Mouse (Mus musculus): ENCODE measurements around the gene Aoc3.
A peak's percentile ranks its signal among the peaks of the same experiment; 100 is the strongest.
"Not testable (repeated sequence)": the region's sequence is repeated elsewhere in the genome, so short reads cannot be mapped to it uniquely, and the experiment has no call there.

Gene Aoc3

DNA sequence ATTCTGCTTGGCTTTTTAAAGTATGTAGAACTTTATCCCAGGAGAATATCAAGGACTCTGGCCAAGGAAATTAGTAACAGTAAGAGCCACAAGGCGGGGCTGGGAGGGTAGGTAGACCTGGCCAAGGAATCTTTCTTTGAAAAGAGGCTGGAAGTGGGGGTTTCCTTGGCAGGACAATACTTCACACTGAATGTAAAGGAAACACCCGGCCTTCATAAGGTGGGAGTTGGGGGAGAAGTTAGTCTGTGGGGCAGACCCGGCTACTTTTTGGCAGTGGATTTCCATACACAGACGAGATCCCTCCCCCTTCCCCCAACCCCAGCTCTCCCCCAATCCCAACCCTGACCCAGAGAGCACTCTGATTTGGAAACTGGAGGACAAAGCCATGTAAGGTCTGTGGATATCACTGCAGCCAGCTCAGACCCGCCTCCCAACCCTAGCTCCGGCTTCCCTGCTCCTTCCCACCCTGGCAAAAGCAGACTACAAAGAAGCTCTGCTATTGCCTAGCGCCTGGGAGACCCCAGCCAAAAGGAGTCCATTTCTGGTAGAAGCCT, at the start of gene Aoc3:
TSS of gene Aoc3 (plus strand) at position 235 of the 554 bp plus-strand sequence.
- DNase-seq, result no peak

DNA sequence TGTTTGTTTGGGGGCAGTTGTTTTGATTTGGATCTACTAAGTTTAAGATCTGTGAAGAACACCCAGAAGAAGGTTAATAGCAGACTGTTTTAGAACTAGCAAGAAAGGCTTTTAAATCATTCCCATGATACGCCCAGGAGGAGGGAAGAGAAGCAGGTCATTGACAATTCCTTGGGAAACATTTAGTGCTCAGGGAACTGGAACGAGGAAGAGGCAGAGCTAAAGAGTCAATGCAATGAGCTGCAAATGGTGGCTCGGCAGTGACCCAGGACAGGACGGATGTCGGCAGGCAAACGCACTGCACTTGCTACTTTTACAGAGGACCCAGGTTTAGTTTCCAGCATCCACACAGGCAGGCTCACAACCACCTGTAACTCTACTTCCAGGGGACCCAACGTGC, 49.6 kb upstream of the Aoc3 start:
- no peak for DNase-seq

DNA sequence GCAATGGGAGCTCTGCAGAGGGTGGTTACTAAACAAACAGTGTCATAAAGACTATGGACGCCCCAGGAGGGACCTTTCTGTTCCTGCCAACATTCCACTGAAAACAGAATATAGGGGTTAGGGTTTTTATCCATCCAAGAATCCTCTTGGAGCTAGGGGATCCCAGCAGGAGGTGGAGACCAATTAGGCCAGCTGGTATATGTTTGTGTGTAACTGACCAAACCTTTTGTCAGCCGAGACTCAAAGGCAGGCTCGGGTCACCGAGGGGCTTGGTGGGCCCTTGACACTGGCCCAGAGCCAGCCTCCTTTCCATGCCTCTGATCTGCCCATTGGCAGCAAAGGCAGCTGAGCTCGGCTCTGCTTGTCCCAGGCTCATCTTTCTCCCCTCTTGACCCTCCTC, 47.5 kb upstream of the Aoc3 start:
- no peak for DNase-seq

DNA sequence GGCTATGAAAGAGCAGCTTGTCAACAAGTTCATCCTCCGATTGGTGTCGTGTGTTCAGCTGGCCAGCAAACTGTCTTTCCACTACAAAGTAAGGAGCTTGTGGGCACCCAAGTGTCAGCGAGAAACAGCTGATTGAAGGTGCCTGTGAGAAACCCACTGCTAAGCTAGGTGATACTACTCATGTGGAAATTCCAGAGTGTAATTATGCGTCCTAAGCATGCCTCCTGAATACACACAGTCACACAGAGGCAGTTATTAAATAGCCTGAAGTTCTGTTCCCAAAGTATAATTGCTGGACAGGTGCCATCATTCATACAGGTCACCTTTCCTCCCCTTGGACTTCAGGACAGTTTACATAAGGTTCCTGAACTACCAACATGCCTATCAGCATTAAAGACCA, 46.6 kb upstream of the Aoc3 start:
- DNase-seq, result no peak

DNA sequence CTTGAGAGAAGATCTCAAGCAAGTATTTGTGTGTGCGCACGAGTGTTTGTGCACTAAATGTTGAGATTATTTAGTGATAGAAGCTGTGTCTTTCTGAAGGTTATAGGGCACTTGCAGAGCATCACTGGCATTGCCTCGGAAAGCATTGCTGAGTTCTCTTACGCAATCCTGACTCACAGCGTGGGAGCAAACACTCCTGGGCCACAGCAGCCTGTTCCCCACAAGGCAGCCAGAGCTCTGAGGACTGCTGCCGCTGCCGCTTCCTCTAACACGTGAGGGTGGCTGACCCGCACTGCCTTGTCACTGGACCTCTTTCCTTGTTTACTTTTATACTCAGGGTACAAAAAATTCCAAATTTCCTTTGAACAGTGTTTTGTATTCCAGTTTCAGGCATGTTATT, 43.1 kb upstream of the Aoc3 start:
- no peak for DNase-seq

GRCm38 (mm10) chr11:101291231-101291630, 39.2 kb upstream of the Aoc3 start:
- no peak for DNase-seq

DNA sequence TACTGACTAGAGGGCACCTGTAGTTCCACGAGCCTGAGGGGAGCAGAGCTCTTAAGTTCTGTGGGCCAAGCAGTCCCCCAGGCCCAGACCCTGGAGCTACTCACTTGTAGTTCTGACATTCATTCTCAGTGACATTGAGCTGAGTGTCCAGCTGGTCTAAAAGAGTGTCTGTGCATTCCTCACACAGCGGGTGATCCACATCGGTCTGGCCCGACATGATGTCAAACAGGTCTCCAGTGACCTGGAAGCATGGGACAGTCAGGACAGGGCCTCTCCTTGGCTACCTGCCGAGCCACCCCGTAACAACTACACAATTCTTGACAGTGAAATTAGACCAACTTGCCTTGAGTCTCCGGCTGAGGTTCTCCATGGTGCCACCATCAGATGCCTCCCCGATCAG, 35.2 kb upstream of the Aoc3 start:
- no peak for DNase-seq

DNA sequence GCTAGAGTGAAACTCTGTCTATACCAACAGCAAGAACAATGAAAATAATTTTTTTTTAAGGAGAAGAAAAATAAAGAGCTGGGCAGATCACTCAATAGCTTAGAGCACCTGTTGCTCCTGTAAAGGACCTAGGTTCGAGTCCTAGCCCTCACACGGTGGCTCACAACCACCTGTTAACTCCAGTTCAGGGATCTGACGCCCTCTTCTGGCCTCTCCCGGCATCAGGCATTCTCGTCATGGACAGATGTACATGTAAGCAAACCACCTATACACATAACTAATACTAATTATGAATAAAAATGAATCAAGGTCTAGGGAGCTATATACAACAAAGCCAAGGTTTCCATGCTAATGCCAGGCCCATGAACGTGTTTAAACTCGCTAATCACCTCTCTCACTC, 29.5 kb upstream of the Aoc3 start:
- no peak for DNase-seq

GRCm38 (mm10) chr11:101301299-101302003, 29.0 kb upstream of the Aoc3 start:
- no peak for DNase-seq

- peak; percentile 98 to 99 for DNase-seq
Measured at GRCm38 (mm10) chr11:101302004-101302798, 28.2 kb upstream of the Aoc3 start, which contains the start of gene Becn1. TSS of gene Becn1 (minus strand) at chr11:101302286.

DNA sequence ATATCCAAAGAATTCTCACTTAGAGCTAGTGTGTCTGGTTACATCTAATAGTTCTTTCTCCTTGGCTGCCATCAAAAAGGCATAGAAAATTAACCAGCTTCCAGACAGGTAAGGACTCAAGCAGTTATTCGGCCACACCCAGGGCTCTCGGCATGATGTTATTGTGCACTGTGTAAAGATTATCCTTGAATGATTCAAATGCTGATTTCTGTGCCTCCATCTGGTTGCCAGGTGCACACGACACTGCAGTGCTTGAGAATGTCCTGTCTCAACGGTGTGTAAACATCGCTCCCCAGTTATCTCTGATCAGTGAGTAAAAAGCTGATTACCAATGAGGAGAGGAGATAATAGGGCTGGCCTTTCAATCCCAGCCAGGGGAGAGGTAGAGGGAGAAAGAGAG, 22.7 kb upstream of the Aoc3 start:
- no peak for DNase-seq

GRCm38 (mm10) chr11:101311083-101311482, 19.3 kb upstream of the Aoc3 start:
- no peak for DNase-seq

GRCm38 (mm10) chr11:101312150-101312549, 18.3 kb upstream of the Aoc3 start:
- no peak for DNase-seq

DNA sequence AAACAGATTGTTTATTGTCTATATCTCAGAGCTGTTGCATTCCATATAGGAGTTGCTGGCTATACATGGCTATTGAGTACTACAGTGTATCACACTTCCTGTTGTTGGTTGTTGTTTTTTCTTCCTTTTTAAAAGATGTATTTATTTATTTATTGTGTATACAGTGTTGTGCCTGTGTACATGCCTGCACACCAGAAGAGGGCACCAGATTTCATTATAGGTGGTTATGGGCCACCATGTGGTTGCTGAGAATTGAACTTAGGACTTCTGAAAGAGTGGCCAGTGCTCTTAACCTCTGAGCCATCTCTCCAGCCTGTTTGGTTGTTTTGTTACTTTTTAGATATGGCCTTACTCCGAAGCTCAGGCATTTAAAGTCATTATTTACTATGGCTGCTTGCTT, 15.8 kb upstream of the Aoc3 start:
- DNase-seq, result no peak

DNA sequence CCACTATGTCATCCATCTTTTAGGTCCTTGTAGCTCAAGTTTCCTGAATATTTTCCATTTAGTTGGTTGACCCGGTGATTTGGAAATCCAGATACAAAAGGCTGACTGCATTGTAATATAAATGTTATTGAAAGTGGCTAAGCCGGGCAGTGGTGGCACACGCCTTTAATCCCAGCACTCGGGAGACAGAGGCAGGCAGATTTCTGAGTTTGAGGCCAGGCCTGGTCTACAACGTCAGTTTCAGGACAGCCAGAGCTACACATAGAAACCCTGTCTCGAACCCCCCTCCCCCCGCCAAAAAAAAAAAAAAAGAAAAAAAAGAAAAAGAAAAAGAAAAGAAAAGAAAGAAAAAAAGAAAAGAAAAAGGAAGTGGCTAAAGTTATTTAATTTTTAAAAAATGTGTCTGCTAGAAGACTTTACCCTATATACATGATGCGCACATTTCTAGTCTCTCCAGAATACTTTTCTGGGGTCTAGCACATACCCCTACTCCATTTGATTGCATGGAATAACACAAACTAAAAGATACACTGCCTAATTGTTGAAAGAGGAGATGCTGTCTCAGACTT, 15.2 kb upstream of the Aoc3 start:
- DNase-seq, result no peak

DNA sequence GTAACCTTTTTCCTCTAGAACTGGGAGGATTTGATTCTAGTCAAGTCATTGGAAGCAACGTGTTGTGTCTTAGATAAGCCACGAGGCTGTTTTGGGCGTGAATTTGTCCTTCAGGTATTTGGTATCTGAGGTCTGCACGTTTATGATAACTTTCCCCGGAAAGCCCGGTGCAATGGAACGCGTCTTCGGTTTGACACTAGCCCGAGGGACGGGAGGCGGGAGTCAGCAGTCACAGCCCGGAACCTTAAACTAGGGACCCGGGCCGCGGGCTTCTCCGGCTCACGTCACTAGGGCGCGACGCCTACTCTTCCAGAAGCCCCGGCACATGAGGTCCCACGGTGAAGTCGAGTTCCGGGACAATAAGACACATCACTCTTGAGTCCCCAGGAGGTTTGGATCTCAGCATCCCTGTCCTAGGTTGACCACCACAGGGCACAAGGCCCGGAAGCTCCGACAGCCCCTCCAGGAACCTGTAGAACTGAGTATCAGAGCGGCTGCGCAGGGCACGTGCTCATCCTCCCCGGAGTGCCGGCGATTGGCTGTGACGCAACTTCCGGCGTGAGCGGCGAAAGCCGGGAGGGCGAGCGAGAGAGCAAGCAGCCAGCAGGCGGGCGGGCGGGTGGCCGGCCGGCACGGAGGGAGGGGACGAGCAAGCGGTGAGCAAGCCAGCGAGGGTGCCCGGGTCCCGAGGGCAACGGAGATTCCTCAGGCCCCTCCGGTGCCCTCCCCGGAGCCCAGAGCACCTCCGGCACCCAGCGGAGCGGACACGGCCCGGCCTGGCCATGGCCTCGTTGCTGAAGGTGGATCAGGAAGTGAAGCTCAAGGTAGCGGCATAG, 14.5 kb upstream of the Aoc3 start, which contains the start of gene Psme3:
TSS of gene Psme3 (plus strand) at position 549 of the 836 bp plus-strand sequence.
- DNase-seq, result peak; percentile 92 to 96

DNA sequence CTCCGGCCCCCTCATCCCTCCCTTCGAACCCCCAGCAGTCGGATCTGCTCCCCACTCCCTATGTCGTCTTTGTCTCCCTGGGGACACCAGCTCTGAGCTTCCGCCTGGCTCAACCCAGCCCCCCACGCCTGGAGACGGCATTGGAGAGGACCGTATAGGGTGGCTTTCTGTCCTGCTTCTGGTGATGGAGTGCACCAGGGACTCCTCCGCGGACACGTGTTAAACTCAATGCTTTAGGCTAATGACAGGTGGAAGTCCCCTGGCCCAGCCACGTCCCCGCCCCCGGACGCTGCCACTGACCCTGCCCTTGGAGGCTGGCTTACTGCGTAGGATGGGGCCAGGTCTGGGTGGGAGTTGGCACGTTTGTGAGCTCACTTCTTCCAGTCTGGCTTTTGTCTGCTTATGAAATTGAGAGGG, 13.9 kb upstream of the Aoc3 start:
- peak in 1 of 2 experiments; percentile 16 for DNase-seq

GRCm38 (mm10) chr11:101323609-101324008, 6.8 kb upstream of the Aoc3 start:
- peak; percentile 65 to 69 for DNase-seq

GRCm38 (mm10) chr11:101324763-101325162, 5.6 kb upstream of the Aoc3 start, which contains the start of gene Aoc2:
TSS of gene Aoc2 (plus strand) at chr11:101325063.
- no peak for DNase-seq

- DNase-seq, result not testable (repeated sequence)
Measured at GRCm38 (mm10) chr11:101325201-101325600, 5.2 kb upstream of the Aoc3 start.

DNA sequence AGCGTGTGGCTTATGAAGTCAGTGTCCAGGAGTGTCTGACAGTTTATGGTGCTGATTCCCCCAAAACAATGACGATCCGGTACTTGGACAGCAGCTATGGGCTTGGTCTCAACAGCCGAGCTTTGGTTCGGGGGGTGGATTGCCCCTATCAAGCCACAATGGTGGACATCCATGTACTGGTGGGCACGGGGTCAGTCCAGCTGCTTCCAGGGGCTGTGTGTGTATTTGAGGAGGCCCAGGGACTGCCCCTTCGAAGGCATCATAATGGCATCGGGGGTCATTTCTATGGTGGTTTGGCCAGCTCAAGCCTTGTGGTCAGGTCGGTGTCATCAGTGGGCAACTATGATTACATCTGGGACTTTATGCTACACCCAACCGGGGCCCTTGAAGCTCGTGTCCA, 4.3 kb upstream of the Aoc3 start:
- no peak for DNase-seq

GRCm38 (mm10) chr11:101327311-101327710, 3.1 kb upstream of the Aoc3 start:
- no peak for DNase-seq
